Mouse (Mus musculus): ENCODE data around the gene Car10. TPM values are rescaled to one million over a fixed set of nuclear protein-coding genes. Genes with fewer than 3 reads are reported as not detected.

Gene Car10
- total RNA-seq (2012; rRNA removed) (not detected in 2 replicates), polyA plus RNA-seq (2012; ENCODE audit: insufficient read depth in 1 of 2, insufficient read length in 2 of 2, low read depth in 1 of 2, low replicate concordance in 2 of 2, missing spikeins in 1 of 2) (not detected)

DNA sequence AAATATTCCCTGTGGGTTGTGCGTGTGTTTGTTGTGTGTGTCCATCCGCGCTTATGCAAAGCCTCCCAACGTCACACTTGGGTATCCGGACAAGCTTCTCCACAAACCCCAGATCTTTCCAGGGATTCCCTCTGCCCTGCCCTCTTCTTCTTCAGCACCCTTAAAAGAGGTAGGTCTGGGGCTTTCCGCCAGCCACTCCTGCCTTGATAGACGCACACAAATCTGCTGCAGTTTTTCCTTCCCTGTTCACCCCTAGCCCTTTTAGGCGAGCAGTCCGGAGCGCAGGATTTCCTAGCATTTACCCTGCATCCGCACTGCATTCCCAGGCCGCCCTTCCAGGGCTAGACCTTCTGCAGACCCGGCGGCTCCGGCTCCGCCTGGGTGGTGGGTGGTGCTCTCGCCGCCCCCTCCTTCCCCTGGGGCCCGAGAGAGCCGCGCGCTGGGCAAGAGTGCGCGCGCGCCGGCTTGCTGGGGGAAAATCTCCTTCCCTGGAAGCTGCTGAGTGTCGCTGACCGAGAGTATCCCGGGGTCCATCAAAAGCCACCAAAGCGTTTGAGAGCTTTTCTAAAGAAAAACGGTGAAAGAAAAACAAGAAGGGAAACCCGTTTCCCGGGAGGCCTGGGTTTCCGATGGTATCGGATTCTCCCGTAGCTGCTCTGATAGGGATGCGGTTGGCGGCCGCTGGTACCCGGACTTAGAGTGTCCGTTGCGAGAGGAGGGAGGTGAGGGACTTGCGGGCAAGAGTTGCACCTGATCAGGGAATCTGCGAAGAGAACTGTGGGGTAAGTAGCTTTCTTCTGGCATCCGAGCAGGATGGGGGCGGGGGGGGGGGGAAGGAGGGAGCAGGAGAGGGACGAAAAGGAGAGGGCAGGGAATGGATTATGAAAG lies at the start of gene Car10:
Car10 (plus strand) TSS at position 88 of the 888 bp plus-strand sequence.
- Histone ChIP-seq H3K9ac (ENCODE audit: control insufficient read depth, low read depth, low read length, poor library complexity, severe bottlenecking) (no peak within 1 kb of the TSS), H3K4me3 (ENCODE audit: control insufficient read depth in 1 of 2, insufficient read depth in 1 of 2, low read depth in 2 of 2, low read length in 2 of 2) (no peak within 1 kb of the TSS), H3K79me2 (ENCODE audit: control insufficient read depth, insufficient read depth, low read length, poor library complexity) (no peaks in the 10 kb centered on the region), H3K36me3 (ENCODE audit: control insufficient read depth in 1 of 2, insufficient read depth in 2 of 2, low read length in 2 of 2) (no peaks in the 10 kb centered on the region), H3K9me3 (replicated peaks; ENCODE audit: insufficient read depth, low read length) (no peaks in the 10 kb centered on the region), H3K27ac (ENCODE audit: control insufficient read depth, low read depth, low read length) (no peak within 1 kb of the TSS), H3K27me3 (ENCODE audit: control insufficient read depth in 1 of 2, insufficient read depth in 2 of 2, low read length in 2 of 2) (no peaks in the 10 kb centered on the region), H3K4me1 (ENCODE audit: control insufficient read depth in 1 of 2, insufficient read depth in 2 of 2, low read length in 2 of 2) (no peaks in the 10 kb centered on the region)
- TF ChIP-seq ELF1 (IDR thresholded peaks at IDR 0.05; ENCODE audit: low read depth, low read length) (no peak), TBP (IDR thresholded peaks at IDR 0.05; ENCODE audit: low read depth, low read length) (no peak), MAX (IDR thresholded peaks at IDR 0.05; ENCODE audit: low read length) (no peak), POLR2AphosphoS5 (IDR thresholded peaks at IDR 0.05; ENCODE audit: borderline replicate concordance, low read depth, low read length) (no peak), GABPA (IDR thresholded peaks at IDR 0.05; ENCODE audit: low read depth, low read length) (no peak), SIN3A (IDR thresholded peaks at IDR 0.05; ENCODE audit: low read length) (no peak), POLR2AphosphoS2 (IDR thresholded peaks at IDR 0.05; ENCODE audit: low read length) (no peak), MAFK (IDR thresholded peaks at IDR 0.05; ENCODE audit: borderline replicate concordance, low read depth, low read length) (no peak), MYB (IDR thresholded peaks at IDR 0.05; ENCODE audit: low read depth, low read length) (no peak), RCOR1 (IDR thresholded peaks at IDR 0.05; ENCODE audit: low read depth, low read length) (no peak), CTCF (IDR thresholded peaks at IDR 0.05 in 2 of 3, conservative IDR thresholded peaks at IDR 0.05 in 1 of 3; ENCODE audit: control insufficient read depth in 1 of 3, insufficient read depth in 1 of 3, low read depth in 2 of 3, low read length in 3 of 3, poor library complexity in 1 of 3, severe bottlenecking in 1 of 3) (no peak), RAD21 (IDR thresholded peaks at IDR 0.05; ENCODE audit: low read depth, low read length) (no peak), POLR2A (IDR thresholded peaks at IDR 0.05; ENCODE audit: control insufficient read depth in 1 of 2, insufficient read depth in 1 of 2, low read depth in 1 of 2, low read length in 2 of 2, poor library complexity in 1 of 2) (no peak), NRF1 (IDR thresholded peaks at IDR 0.05; ENCODE audit: insufficient read depth, low read depth, low read length, poor library complexity, severe bottlenecking) (no peak), ZMIZ1 (IDR thresholded peaks at IDR 0.05; ENCODE audit: low read depth, low read length) (no peak), BHLHE40 (IDR thresholded peaks at IDR 0.05; ENCODE audit: borderline replicate concordance, low read depth, low read length) (no peak)
- DNase-seq (ENCODE audit: low read depth, low spot score), result no peak

DNA sequence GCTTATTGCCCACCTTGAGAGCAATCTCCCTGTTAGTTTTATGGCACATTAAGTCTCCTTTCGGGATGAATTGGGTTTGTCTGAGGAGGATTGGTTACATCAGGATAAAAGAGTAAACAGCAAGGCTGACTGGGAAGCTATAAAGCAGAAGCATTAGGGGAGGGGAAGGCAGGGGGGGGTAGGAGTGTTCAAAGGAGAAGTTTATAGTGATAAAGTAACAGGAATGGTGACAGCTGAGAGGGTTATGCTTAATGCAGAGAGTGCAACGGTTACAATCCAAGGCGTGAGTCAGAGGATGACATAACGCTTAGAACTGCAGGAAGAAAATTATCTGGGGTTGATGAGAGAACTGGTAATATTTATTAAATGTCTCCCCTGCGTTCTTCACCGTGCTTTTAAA lies 32.8 kb upstream of the Car10 start:
- no peak overlapping the region for H3K9ac ChIP-seq (ENCODE audit: control insufficient read depth, low read depth, low read length, poor library complexity, severe bottlenecking)
- no peak overlapping the region for H3K4me3 ChIP-seq (ENCODE audit: control insufficient read depth in 1 of 2, insufficient read depth in 1 of 2, low read depth in 2 of 2, low read length in 2 of 2)
- H3K79me2 ChIP-seq (ENCODE audit: control insufficient read depth, insufficient read depth, low read length, poor library complexity), result no peaks in the 10 kb centered on the region
- no peaks in the 10 kb centered on the region for H3K27me3 ChIP-seq (ENCODE audit: control insufficient read depth in 1 of 2, insufficient read depth in 2 of 2, low read length in 2 of 2)
- H3K9me3 ChIP-seq (replicated peaks; ENCODE audit: insufficient read depth, low read length), result no peaks in the 10 kb centered on the region
- H3K36me3 ChIP-seq (ENCODE audit: control insufficient read depth in 1 of 2, insufficient read depth in 2 of 2, low read length in 2 of 2), result no peaks in the 10 kb centered on the region
- H3K4me1 ChIP-seq (ENCODE audit: control insufficient read depth in 1 of 2, insufficient read depth in 2 of 2, low read length in 2 of 2), result no peaks in the 10 kb centered on the region
- DNase-seq (ENCODE audit: low read depth, low spot score), result no peak
- H3K27ac ChIP-seq (ENCODE audit: control insufficient read depth, low read depth, low read length), result no peak overlapping the region
- TF ChIP-seq POLR2A (IDR thresholded peaks at IDR 0.05; ENCODE audit: control insufficient read depth in 1 of 2, insufficient read depth in 1 of 2, low read depth in 1 of 2, low read length in 2 of 2, poor library complexity in 1 of 2) (no peak), MYB (IDR thresholded peaks at IDR 0.05; ENCODE audit: low read depth, low read length) (no peak), MAFK (IDR thresholded peaks at IDR 0.05; ENCODE audit: borderline replicate concordance, low read depth, low read length) (no peak), ZC3H11A (IDR thresholded peaks at IDR 0.05; ENCODE audit: low read depth, low read length) (no peak), TBP (IDR thresholded peaks at IDR 0.05; ENCODE audit: low read depth, low read length) (no peak), GATA1 (IDR thresholded peaks at IDR 0.05; ENCODE audit: low read depth, low read length) (no peak), RCOR1 (IDR thresholded peaks at IDR 0.05; ENCODE audit: low read depth, low read length) (no peak), KAT2A (conservative IDR thresholded peaks at IDR 0.05; ENCODE audit: low read depth, low read length) (no peak), CTCF (IDR thresholded peaks at IDR 0.05 in 2 of 3, conservative IDR thresholded peaks at IDR 0.05 in 1 of 3; ENCODE audit: control insufficient read depth in 1 of 3, insufficient read depth in 1 of 3, low read depth in 2 of 3, low read length in 3 of 3, poor library complexity in 1 of 3, severe bottlenecking in 1 of 3) (no peak), JUND (IDR thresholded peaks at IDR 0.05; ENCODE audit: low read depth, low read length) (no peak), NRF1 (IDR thresholded peaks at IDR 0.05; ENCODE audit: insufficient read depth, low read depth, low read length, poor library complexity, severe bottlenecking) (no peak), UBTF (IDR thresholded peaks at IDR 0.05; ENCODE audit: borderline replicate concordance, insufficient read depth, low read depth, low read length) (no peak), CHD1 (IDR thresholded peaks at IDR 0.05; ENCODE audit: low read depth, low read length) (no peak), MXI1 (IDR thresholded peaks at IDR 0.05; ENCODE audit: low read depth, low read length) (no peak), POLR2AphosphoS2 (IDR thresholded peaks at IDR 0.05; ENCODE audit: low read length) (no peak)

All from MEL (cell line).